Mouse (Mus musculus) hindbrain, postnatal 0 days (tissue): ENCODE results near the gene Olfr625-ps1. TPM values are rescaled to one million over a fixed set of nuclear protein-coding genes. Genes with fewer than 3 reads are reported as not detected.

Experiments used
- ATAC-seq: fragments of 200-750 bp; cut with Nextera tagmentation; 2 replicates; pipeline ENCODE4 v1.8.0; 2017; ENCODE audit warnings: mild to moderate bottlenecking, moderate TSS enrichment, moderate library complexity
- DNase-seq: peaks from one replicate; pipeline ENCODE4 v3.0.0-alpha.2; 2015; ENCODE audit warnings: low spot score
- H3K27ac ChIP-seq: fragments of 300-500 bp; sonication (generic); 2 replicates; pipeline ENCODE4 v1.5.1; 2014; ENCODE audit warnings: mild to moderate bottlenecking
- H3K27me3 ChIP-seq: fragments of 300-500 bp; sonication (generic); 2 replicates; pipeline ENCODE4 v1.6.1; 2014; ENCODE audit warnings: low read length, mixed read lengths; ENCODE audit not compliant: insufficient read depth
- H3K36me3 ChIP-seq: fragments of 300-500 bp; sonication (generic); 2 replicates; pipeline ENCODE4 v1.6.1; 2014; ENCODE audit warnings: low read length, mixed read lengths; ENCODE audit not compliant: insufficient read depth
- H3K4me1 ChIP-seq: fragments of 300-500 bp; sonication (generic); 2 replicates; pipeline ENCODE4 v1.6.1; 2014; ENCODE audit warnings: antibody characterized with exemption, low read length, mixed read lengths; ENCODE audit not compliant: insufficient read depth
- H3K4me2 ChIP-seq: fragments of 300-500 bp; sonication (generic); 2 replicates; pipeline ENCODE4 v1.6.1; 2014; ENCODE audit warnings: low read depth, mild to moderate bottlenecking, low read length, moderate library complexity, mixed read lengths
- H3K4me3 ChIP-seq: fragments of 300-500 bp; sonication (generic); 2 replicates; pipeline ENCODE4 v1.5.1; 2014; ENCODE audit warnings: low read length
- H3K9ac ChIP-seq: fragments of 300-500 bp; sonication (generic); replicated peaks from 2 replicates; pipeline ENCODE4 v1.6.1; 2014; ENCODE audit warnings: mild to moderate bottlenecking, low read length, moderate library complexity, mixed read lengths
- H3K9me3 ChIP-seq: fragments of 300-500 bp; sonication (generic); 2 replicates; pipeline ENCODE4 v1.6.1; 2016; ENCODE audit warnings: low read length, mixed read lengths
- CTCF ChIP-seq: IDR thresholded peaks from 2 replicates; pipeline ENCODE4 v1.5.1; 2016; ENCODE audit warnings: antibody characterized with exemption, control low read depth, low read depth
- WGBS: fragments of 180-500 bp; shearing (Covaris S2); extraction: QIAGEN DNeasy Blood & Tissue Kit; methylation state at CpG from one replicate; pipeline ENCODE4 v1.1.7; 2014; 5-methylcytosine and 5-hydroxymethylcytosine counted together
- polyA plus RNA-seq: library from polyadenylated mRNA; unstranded; fragments of >200 nt; fragmentation: Nextera tagmentation; extraction: Ambion mirVana; gene quantifications from 2 replicates; pipeline ENCODE4 v1.2.1, GENCODE M21; 2015
- total RNA-seq: library from RNA; depleted of rRNA; stranded (reverse); fragments of >200 nt; gene quantifications from 2 replicates; pipeline ENCODE4 v1.2.3, GENCODE M21; 2014; rRNA removed

Olfr625-ps1 gene
- total RNA-seq (not detected in 2 replicates), polyA plus RNA-seq (not detected in 2 replicates)

- ATAC-seq (no peak), DNase-seq (no peak)
- no peaks in the 10 kb centered on the region for H3K4me1 ChIP-seq
- no peak within 1 kb of the TSS for H3K27ac ChIP-seq
- H3K4me3 ChIP-seq: no peak within 1 kb of the TSS
- H3K9me3 ChIP-seq: no peaks in the 10 kb centered on the region
- no peaks in the 10 kb centered on the region for H3K36me3 ChIP-seq
- H3K27me3 ChIP-seq: no peaks in the 10 kb centered on the region
- no peak within 1 kb of the TSS for H3K9ac ChIP-seq
- TF ChIP-seq CTCF: no peak
- no peak within 1 kb of the TSS for H3K4me2 ChIP-seq
Measured at GRCm38 (mm10) chr7:103682420-103682819, at the start of gene Olfr625-ps1. Olfr625-ps1 (plus strand) TSS chr7:103682720.

DNA sequence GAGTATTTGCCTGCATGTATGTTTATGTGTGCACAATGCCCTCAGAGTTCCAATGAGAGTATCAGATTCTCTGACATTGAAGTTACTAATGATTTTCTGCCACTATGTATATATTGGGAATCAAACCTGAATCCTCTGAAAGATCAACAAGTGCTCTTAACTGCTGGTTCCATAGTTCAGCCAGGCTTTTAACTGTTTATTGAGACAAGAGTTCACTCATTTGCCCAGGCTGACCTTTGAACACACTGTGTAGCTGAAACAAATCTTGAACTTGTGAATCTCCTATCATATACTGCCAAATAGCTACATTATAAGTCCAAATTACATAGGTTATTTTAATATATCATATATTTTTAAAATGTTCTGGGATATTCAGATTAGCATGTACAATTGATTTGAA is 45.7 kb upstream of the Olfr625-ps1 start:
- no peak overlapping the region for H3K27ac ChIP-seq
- no peak for TF ChIP-seq CTCF
- no peak overlapping the region for H3K9ac ChIP-seq
- no peak overlapping the region for H3K4me2 ChIP-seq
- H3K4me3 ChIP-seq: no peak overlapping the region
- H3K27me3 ChIP-seq: no peaks in the 10 kb centered on the region
- ATAC-seq: no peak
- H3K36me3 ChIP-seq: no peaks in the 10 kb centered on the region
- no peaks in the 10 kb centered on the region for H3K4me1 ChIP-seq
- no peaks in the 10 kb centered on the region for H3K9me3 ChIP-seq
- DNase-seq: no peak

DNA sequence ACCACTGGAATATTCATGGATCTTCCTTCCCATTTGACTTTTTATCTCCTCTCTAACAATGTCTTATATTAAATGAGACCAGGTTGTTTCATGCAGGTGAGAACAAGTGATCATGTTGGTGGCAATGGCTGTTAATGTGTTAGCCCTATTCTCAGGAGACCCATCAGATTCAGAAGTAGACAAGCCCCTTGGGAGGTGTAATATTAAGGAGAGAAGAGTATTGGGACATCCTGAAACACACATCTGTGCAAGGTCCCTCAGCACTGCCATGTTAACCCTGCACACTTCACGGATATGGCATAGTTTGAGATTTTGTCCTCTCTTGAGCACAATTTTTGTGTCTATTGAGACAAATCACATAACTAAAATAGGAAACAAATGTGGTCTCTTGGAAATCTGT is 39.9 kb upstream of the Olfr625-ps1 start, which contains the start of gene Olfr622:
Gene Olfr622, minus strand, starts transcription at position 101 of the 400 bp plus-strand sequence.
- H3K4me2 ChIP-seq: no peak within 1 kb of the TSS
- H3K4me3 ChIP-seq: no peak within 1 kb of the TSS
- 77% methylated on average over 1 of the region's 1 CpGs for WGBS
- TF ChIP-seq CTCF: no peak
- H3K4me1 ChIP-seq: no peaks in the 10 kb centered on the region
- no peaks in the 10 kb centered on the region for H3K36me3 ChIP-seq
- no peak within 1 kb of the TSS for H3K9ac ChIP-seq
- ATAC-seq (no peak), DNase-seq (no peak)
- no peaks in the 10 kb centered on the region for H3K27me3 ChIP-seq
- H3K27ac ChIP-seq: no peak within 1 kb of the TSS
- no peaks in the 10 kb centered on the region for H3K9me3 ChIP-seq

DNA sequence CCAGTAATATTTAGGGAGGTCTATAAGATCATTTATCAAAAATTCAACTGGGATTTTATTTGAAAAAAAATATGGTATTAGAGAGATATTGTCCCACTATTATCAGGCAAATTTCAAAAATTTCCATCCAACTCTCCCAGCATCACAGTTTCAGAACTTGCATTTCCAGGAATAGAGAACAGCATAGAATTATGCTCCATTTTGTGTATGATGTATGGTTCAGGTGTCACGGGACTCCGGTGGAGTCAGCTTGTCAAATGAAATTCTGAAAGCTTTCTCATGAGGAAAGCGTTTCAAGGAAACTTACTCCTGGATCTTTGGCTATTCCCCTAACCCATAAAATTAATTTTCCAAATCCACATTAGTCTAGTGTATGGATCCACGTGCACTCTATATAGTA is 38.5 kb upstream of the Olfr625-ps1 start:
- 83% methylated on average over 4 of the region's 4 CpGs for WGBS
- no peak for DNase-seq

GRCm38 (mm10) chr7:103663598-103663997 is 18.9 kb upstream of the Olfr625-ps1 start, which contains the start of gene Olfr623:
Olfr623 (minus strand) TSS chr7:103663698.
- no peak for TF ChIP-seq CTCF
- no peak for ATAC-seq
- H3K9me3 ChIP-seq: no peaks in the 10 kb centered on the region
- H3K4me2 ChIP-seq: no peak within 1 kb of the TSS
- no peaks in the 10 kb centered on the region for H3K4me1 ChIP-seq
- DNase-seq: no peak
- no peaks in the 10 kb centered on the region for H3K36me3 ChIP-seq
- no peak within 1 kb of the TSS for H3K4me3 ChIP-seq
- H3K27me3 ChIP-seq: no peaks in the 10 kb centered on the region
- no peak within 1 kb of the TSS for H3K27ac ChIP-seq
- no peak within 1 kb of the TSS for H3K9ac ChIP-seq

More for the DNA sequence above, 38.5 kb upstream of the Olfr625-ps1 start:
- Histone ChIP-seq H3K27me3 (no peaks in the 10 kb centered on the region), H3K4me1 (no peaks in the 10 kb centered on the region), H3K4me3 (no peak overlapping the region), H3K4me2 (no peak overlapping the region), H3K9me3 (no peaks in the 10 kb centered on the region), H3K9ac (no peak overlapping the region), H3K27ac (no peak overlapping the region), H3K36me3 (no peaks in the 10 kb centered on the region)
- no peak for ATAC-seq
- TF ChIP-seq CTCF: no peak

GRCm38 (mm10) chr7:103671091-103671490 is 11.4 kb upstream of the Olfr625-ps1 start, which contains the start of gene Olfr624:
Olfr624 (minus strand) TSS chr7:103671191.
- Histone ChIP-seq H3K27me3 (no peaks in the 10 kb centered on the region), H3K9me3 (no peaks in the 10 kb centered on the region), H3K27ac (no peak within 1 kb of the TSS), H3K4me3 (no peak within 1 kb of the TSS), H3K4me2 (no peak within 1 kb of the TSS), H3K36me3 (no peaks in the 10 kb centered on the region), H3K4me1 (no peaks in the 10 kb centered on the region), H3K9ac (no peak within 1 kb of the TSS)
- 94% methylated on average over 2 of the region's 2 CpGs for WGBS
- DNase-seq (no peak), ATAC-seq (no peak)
- no peak for TF ChIP-seq CTCF

DNA sequence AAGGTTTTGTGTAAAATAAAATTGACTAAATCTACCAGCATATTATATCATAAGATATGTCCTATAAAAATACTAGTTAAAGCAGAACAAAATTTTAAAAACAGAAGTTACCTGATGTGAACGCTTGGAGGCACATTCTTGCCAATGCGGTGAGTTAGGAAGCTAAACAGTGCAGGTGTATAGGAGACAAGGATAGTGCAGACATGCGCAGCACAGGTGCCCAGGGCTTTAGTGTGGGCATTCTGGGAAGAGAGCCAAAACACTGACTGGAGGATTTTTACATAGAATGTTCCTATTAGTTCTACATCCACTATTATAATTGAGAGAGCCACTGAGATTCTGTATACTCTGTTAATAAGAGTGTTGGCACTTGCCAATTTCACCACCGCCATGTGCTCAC is 16.9 kb downstream of the Olfr625-ps1 start:
- Histone ChIP-seq H3K36me3 (no peaks in the 10 kb centered on the region), H3K9me3 (no peaks in the 10 kb centered on the region), H3K27me3 (no peaks in the 10 kb centered on the region), H3K9ac (no peak overlapping the region), H3K4me1 (no peaks in the 10 kb centered on the region), H3K4me2 (no peak overlapping the region), H3K4me3 (no peak overlapping the region), H3K27ac (no peak overlapping the region)
- no peak for ATAC-seq
- 80% methylated on average over 4 of the region's 4 CpGs for WGBS
- DNase-seq: peak; percentile 28
- no peak for TF ChIP-seq CTCF
